Mouse (Mus musculus) cerebellum, adult 11-12 months (tissue): Measurements from ENCODE around the gene Gpsm1.
A peak's percentile ranks its signal among the peaks of the same experiment; 100 is the strongest.
"Not testable (repeated sequence)": the region's sequence is repeated elsewhere in the genome, so short reads cannot be mapped to it uniquely, and the experiment has no call there.

Experiments used
- DNase-seq: peaks from one replicate; pipeline ENCODE4 v3.0.0; 2022

The Gpsm1 gene

DNA sequence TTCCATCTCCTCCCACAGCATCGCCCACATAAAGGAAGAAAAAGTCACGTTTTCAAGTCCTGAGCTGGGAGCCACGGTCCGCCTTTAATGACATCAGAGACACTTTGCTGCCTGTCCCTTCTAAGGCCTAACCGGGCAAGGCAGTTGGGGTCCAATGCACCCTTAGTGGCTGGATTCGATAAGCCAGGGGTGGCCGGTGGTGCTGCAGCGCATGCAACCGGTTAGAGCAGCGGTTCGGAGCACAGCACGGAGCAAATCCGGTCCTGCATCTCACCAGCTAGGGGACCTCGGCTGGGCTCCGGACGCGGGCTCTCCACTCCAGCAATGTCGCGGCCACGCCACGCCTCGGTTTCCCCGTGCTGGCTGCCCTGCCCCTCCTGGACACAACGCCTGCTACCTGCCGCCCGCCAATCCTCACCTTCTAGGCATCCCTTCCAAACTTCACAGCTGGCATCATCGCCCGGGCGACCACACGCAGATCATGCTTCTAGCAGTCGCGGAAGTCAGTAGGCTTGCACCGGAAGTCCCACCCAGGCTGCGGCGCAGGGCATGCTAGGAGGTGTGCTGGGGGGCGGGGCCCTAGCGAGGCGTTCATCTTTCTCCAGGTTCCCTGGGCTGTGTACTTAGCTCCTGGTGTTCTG is 64.9 kb downstream of the Gpsm1 start, which contains the start of gene Snapc4:
Snapc4 (minus strand) TSS at position 523 of the 641 bp plus-strand sequence.
- peak; percentile 80 for DNase-seq

DNA sequence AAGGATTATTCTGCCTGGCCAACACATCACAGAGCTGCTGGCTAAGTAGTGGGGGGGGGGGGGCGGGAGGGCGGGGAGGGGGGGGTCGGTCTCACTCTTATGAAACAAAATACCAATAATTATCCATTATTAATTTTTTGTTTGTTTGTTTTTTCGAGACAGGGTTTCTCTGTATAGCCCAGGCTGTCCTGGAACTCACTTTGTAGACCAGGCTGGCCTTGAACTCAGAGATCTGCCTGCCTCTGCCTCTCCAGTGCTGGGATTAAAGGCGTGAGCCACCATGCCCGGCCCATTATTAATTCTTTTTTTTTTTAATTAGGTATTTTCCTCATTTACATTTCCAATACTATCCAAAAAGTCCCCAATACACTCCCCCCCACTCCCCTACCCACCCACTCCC is 65.6 kb downstream of the Gpsm1 start:
- not testable (repeated sequence) for DNase-seq

DNA sequence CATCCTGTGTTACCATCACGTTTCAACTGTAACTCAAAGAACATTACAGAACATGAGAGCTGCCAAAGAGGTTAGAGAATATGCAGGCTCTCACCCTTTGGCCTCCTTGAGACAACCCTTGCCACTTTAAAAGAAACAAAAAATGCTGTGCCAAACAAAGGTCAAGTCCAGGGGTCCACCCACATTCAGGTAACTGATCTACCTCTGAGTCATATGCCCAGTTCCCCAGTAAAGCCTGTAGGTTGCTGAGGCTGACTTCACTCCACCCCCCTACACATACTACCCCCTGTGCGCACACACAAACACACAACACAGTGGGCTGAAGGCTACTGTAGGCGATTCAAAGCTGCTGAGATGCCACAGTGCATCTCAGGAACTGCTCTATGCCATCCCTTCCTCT is 72.4 kb downstream of the Gpsm1 start:
- DNase-seq = no peak

DNA sequence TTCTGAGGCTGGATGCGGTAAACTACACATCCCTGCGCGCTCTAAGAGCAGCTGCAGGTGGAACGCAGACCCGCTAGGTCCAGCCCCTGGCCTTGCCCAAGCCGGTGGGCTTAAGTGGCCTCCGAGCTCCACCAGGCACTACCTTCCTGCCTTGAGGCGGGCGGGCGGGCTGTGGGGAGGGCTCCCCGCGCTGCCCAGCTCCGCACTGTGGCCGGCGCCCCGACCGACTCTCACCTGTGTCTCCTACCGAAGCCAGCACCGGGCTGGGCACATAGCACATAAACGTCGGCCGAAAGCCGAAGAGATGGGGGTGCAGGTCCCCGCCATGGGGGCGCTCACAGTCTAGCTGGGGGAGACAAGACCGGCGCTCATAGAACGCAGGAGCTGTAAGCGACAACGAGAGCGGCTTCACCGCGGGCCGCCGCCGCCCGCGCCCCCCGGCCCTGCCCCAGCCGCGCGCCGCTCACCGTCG is 73.4 kb downstream of the Gpsm1 start:
- DNase-seq = no peak

DNA sequence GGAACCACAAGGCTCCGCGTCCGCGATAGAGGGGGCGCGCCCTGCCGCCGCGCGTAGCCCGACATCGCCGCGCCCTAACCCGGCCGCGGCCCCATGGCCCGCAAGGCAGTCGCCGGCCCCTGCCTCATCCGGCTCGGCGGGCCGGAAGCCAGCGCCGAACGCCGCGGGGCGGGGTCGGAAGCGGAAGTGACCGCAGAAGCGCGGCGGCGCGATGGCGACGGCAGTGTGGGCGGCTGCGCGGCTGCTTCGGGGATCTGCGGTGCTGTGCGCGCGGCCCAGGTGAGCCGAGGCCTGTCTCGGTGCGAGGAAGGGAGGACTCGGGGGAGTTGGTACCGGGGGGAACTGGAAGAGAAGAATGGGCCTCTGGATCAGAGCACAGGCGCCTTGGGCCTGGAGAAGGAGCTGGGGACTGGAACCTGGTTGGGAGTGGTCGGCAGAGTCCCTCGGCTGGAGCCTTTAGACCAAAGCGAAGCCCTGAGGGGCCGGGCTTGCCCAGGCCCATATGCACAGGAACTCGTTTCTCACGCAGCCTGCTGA is 73.9 kb downstream of the Gpsm1 start, which contains the start of the genes Entr1 and Pmpca:
Entr1 (minus strand) TSS at position 163 of the 537 bp plus-strand sequence.
Pmpca (plus strand) TSS at position 186 of the 537 bp plus-strand sequence.
- DNase-seq = peak; percentile 78

DNA sequence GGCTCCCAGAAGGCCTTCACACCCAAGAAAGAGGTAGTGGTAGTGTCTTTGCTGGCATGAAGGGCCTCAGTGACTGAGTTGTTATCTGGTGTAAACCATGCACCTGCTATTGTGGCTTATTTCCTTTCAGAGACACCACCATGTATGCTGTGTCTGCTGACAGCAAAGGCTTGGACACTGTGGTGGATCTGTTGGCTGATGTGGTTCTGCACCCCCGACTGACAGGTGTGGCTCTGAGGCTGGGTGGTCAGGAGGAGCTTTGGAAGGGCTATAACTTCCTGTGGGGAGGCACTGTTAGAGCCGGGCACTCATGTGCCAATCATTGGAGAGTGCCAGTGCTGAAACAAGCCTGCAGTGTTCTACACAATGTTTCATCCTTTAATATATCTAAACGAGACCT is 75.6 kb downstream of the Gpsm1 start:
- no peak for DNase-seq

DNA sequence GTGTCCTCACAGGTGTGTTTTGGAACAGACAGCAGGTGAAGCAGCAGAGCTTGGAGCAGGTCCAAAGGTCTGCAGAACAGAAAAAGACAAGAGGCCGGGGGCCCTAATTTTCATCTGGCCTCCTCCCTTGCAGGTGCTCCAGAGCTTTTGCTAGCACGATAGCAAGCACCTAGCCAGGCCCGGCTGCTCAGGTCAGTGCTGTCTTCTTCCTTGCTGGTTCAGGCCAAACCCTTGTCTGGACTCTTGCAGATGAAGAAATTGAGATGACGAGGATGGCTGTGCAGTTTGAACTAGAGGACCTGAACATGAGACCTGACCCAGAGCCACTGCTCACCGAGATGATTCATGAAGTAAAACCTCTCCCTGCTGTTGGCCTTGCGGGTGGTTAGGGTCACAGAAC is 76.3 kb downstream of the Gpsm1 start:
- DNase-seq = no peak
